ENCODE assay signal across 8 mouse cellular contexts in the genomic region with DNA sequence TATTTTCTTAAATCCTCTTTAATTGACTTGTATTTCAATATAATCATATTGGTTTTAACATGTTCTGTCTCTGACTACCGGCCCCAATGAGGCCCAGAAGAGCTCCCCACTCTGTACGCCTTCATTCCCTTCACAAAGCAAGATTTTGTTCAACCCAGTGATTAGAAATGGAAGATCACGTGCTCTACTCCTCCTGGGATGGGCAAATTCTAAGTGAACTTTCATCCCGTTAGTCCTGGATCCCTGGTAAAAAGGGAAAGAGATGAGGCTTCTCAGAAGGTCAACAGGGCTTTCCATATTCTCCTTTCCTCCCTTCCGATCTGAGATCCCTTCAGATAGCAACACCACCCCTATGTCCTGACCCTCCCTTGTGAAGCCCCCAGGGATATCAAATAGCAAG. TPM values are rescaled to one million over a fixed set of nuclear protein-coding genes. Genes with fewer than 3 reads are reported as not detected.
DNase-seq lines count a peak whose midpoint lies in the region; ATAC-seq lines count a peak whose summit lies in the region.

No protein-coding gene starts in this region.

- 16% methylated on average over 5 of the region's 5 CpGs for WGBS in midbrain, embryonic 10.5 days
- WGBS in midbrain, embryonic 14.5 days: 16% methylated on average over 5 of the region's 5 CpGs
- 36% methylated on average over 5 of the region's 5 CpGs for WGBS in limb, embryonic 11.5 days
- 33% methylated on average over 5 of the region's 5 CpGs for WGBS in stomach, embryonic 15.5 days

- peak; percentile 32 for DNase-seq in embryo, embryonic 11 days
- DNase-seq in embryo, embryonic 9.5 days (ENCODE audit: extremely low spot score): no peak
- DNase-seq in midbrain, embryonic 10.5 days (ENCODE audit: low spot score): no peak
- DNase-seq in midbrain, embryonic 14.5 days: no peak
- DNase-seq in limb, embryonic 11.5 days (ENCODE audit: low spot score): no peak
- no peak for DNase-seq in urinary bladder, postnatal 25 days (ENCODE audit: low spot score)
- DNase-seq in urinary bladder, postnatal 10 days (ENCODE audit: low spot score): no peak

- no peak overlapping the region for H3K9ac ChIP-seq in midbrain, embryonic 14.5 days (replicated peaks; ENCODE audit: low read length)
- H3K9ac ChIP-seq in limb, embryonic 11.5 days (ENCODE audit: low read length): peak overlapping the region; percentile 27; the same call in 1 of the 2 replicates
- H3K9ac ChIP-seq in stomach, embryonic 15.5 days: no peak overlapping the region

- H3K4me1 ChIP-seq in midbrain, embryonic 10.5 days: peaks cover 43% of the 10 kb centered on the region
- H3K4me1 ChIP-seq in midbrain, embryonic 14.5 days (ENCODE audit: control insufficient read depth, insufficient read depth, low read length): no peaks in the 10 kb centered on the region
- peaks cover 20% of the 10 kb centered on the region for H3K4me1 ChIP-seq in limb, embryonic 11.5 days (ENCODE audit: control insufficient read depth, insufficient read depth, low read length)
- H3K4me1 ChIP-seq in stomach, embryonic 15.5 days: peaks cover 32% of the 10 kb centered on the region

- no peaks in the 10 kb centered on the region for H3K9me3 ChIP-seq in midbrain, embryonic 10.5 days (replicated peaks)
- no peaks in the 10 kb centered on the region for H3K9me3 ChIP-seq in midbrain, embryonic 14.5 days (ENCODE audit: control insufficient read depth, low read length)
- H3K9me3 ChIP-seq in limb, embryonic 11.5 days (ENCODE audit: control insufficient read depth, low read length): no peaks in the 10 kb centered on the region
- no peaks in the 10 kb centered on the region for H3K9me3 ChIP-seq in stomach, embryonic 15.5 days

- H3K27ac ChIP-seq in midbrain, embryonic 10.5 days (replicated peaks): peak overlapping the region; percentile 79
- no peak overlapping the region for H3K27ac ChIP-seq in midbrain, embryonic 14.5 days (replicated peaks; ENCODE audit: low read depth, low read length)
- peak overlapping the region; percentile 58 for H3K27ac ChIP-seq in limb, embryonic 11.5 days (replicated peaks; ENCODE audit: low read depth, low read length)
- H3K27ac ChIP-seq in stomach, embryonic 15.5 days: peak overlapping the region; percentile 88

- H3K27me3 ChIP-seq in midbrain, embryonic 10.5 days (ENCODE audit: low read depth, poor library complexity, severe bottlenecking): peaks cover 10% of the 10 kb centered on the region; the same call in 1 of the 2 replicates
- no peaks in the 10 kb centered on the region for H3K27me3 ChIP-seq in midbrain, embryonic 14.5 days (ENCODE audit: control insufficient read depth, insufficient read depth, low read length)
- H3K27me3 ChIP-seq in limb, embryonic 11.5 days (ENCODE audit: control insufficient read depth, insufficient read depth, low read length): no peaks in the 10 kb centered on the region
- no peaks in the 10 kb centered on the region for H3K27me3 ChIP-seq in stomach, embryonic 15.5 days (replicated peaks)

- ATAC-seq in midbrain, embryonic 14.5 days (ENCODE audit: low FRiP score, low TSS enrichment): no peak
- ATAC-seq in limb, embryonic 11.5 days (ENCODE audit: insufficient number of reproducible peaks, low FRiP score, low TSS enrichment, low read depth): no peak
- no peak for ATAC-seq in stomach, embryonic 15.5 days (ENCODE audit: insufficient read depth, low FRiP score, low read depth)

- H3K36me3 ChIP-seq in midbrain, embryonic 10.5 days: no peaks in the 10 kb centered on the region
- H3K36me3 ChIP-seq in midbrain, embryonic 14.5 days (ENCODE audit: control insufficient read depth, insufficient read depth, low read length): no peaks in the 10 kb centered on the region
- no peaks in the 10 kb centered on the region for H3K36me3 ChIP-seq in limb, embryonic 11.5 days (ENCODE audit: control insufficient read depth, insufficient read depth, low read length)
- no peaks in the 10 kb centered on the region for H3K36me3 ChIP-seq in stomach, embryonic 15.5 days

- no peak overlapping the region for H3K4me2 ChIP-seq in midbrain, embryonic 14.5 days (ENCODE audit: low read length)
- no peak overlapping the region for H3K4me2 ChIP-seq in limb, embryonic 11.5 days (ENCODE audit: low read depth, severe bottlenecking)
- H3K4me2 ChIP-seq in stomach, embryonic 15.5 days: peak overlapping the region; percentile 40

- peak overlapping the region; percentile 26; the same call in 1 of the 2 replicates for H3K4me3 ChIP-seq in midbrain, embryonic 10.5 days
- H3K4me3 ChIP-seq in midbrain, embryonic 14.5 days (replicated peaks; ENCODE audit: low read depth, low read length): no peak overlapping the region
- H3K4me3 ChIP-seq in limb, embryonic 11.5 days (ENCODE audit: low read depth, low read length): no peak overlapping the region
- H3K4me3 ChIP-seq in stomach, embryonic 15.5 days (replicated peaks): no peak overlapping the region

RNA-seq across cellular contexts. Expression of a gene that starts 4.3 kb away (rescaled TPM):
- 11.1 and 11.2 TPM in 2 replicates for polyA plus RNA-seq in midbrain, embryonic 10.5 days (2016; fragmentation: Nextera tagmentation; extraction: Ambion mirVana)
- 25.1 and 25.6 TPM in 2 replicates for polyA plus RNA-seq in midbrain, embryonic 14.5 days (2014; fragmentation: Nextera tagmentation; extraction: Ambion mirVana)
- 12.7 and 13.4 TPM in 2 replicates for polyA plus RNA-seq in limb, embryonic 11.5 days (2014; fragmentation: Nextera tagmentation; extraction: Ambion mirVana)
- polyA plus RNA-seq in stomach, embryonic 15.5 days (2015; fragmentation: Nextera tagmentation; extraction: Ambion mirVana): 14.9 and 16.7 TPM in 2 replicates

RNA-seq across cellular contexts. Expression of a gene that starts 15.3 kb away (rescaled TPM):
- 64.7 and 71.5 TPM in 2 replicates for polyA plus RNA-seq in midbrain, embryonic 10.5 days (2016; fragmentation: Nextera tagmentation; extraction: Ambion mirVana)
- polyA plus RNA-seq in midbrain, embryonic 14.5 days (2014; fragmentation: Nextera tagmentation; extraction: Ambion mirVana): 59.7 and 84.0 TPM in 2 replicates
- polyA plus RNA-seq in limb, embryonic 11.5 days (2014; fragmentation: Nextera tagmentation; extraction: Ambion mirVana): 60.4 and 67.2 TPM in 2 replicates
- 111 TPM in 2 replicates for polyA plus RNA-seq in stomach, embryonic 15.5 days (2015; fragmentation: Nextera tagmentation; extraction: Ambion mirVana)

RNA-seq across cellular contexts. Expression of a gene that starts 23.0 kb away (rescaled TPM):
- polyA plus RNA-seq in midbrain, embryonic 10.5 days (2016; fragmentation: Nextera tagmentation; extraction: Ambion mirVana): 137 and 143 TPM in 2 replicates
- 111 and 134 TPM in 2 replicates for polyA plus RNA-seq in midbrain, embryonic 14.5 days (2014; fragmentation: Nextera tagmentation; extraction: Ambion mirVana)
- polyA plus RNA-seq in limb, embryonic 11.5 days (2014; fragmentation: Nextera tagmentation; extraction: Ambion mirVana): 111 and 120 TPM in 2 replicates
- 131 and 138 TPM in 2 replicates for polyA plus RNA-seq in stomach, embryonic 15.5 days (2015; fragmentation: Nextera tagmentation; extraction: Ambion mirVana)

RNA-seq across cellular contexts. Expression of a gene that starts 29.8 kb away (rescaled TPM):
- 5.4 and 8.0 TPM in 2 replicates for polyA plus RNA-seq in midbrain, embryonic 10.5 days (2016; fragmentation: Nextera tagmentation; extraction: Ambion mirVana)
- 4.3 and 5.3 TPM in 2 replicates for polyA plus RNA-seq in midbrain, embryonic 14.5 days (2014; fragmentation: Nextera tagmentation; extraction: Ambion mirVana)
- polyA plus RNA-seq in limb, embryonic 11.5 days (2014; fragmentation: Nextera tagmentation; extraction: Ambion mirVana): 7.0 and 8.1 TPM in 2 replicates
- polyA plus RNA-seq in stomach, embryonic 15.5 days (2015; fragmentation: Nextera tagmentation; extraction: Ambion mirVana): 17.9 and 19.8 TPM in 2 replicates

RNA-seq across cellular contexts. Expression of a gene that starts 48.3 kb away (rescaled TPM):
- 1.6 and 1.8 TPM in 2 replicates for polyA plus RNA-seq in midbrain, embryonic 10.5 days (2016; fragmentation: Nextera tagmentation; extraction: Ambion mirVana)
- 0.38 and 0.55 TPM in 2 replicates for polyA plus RNA-seq in midbrain, embryonic 14.5 days (2014; fragmentation: Nextera tagmentation; extraction: Ambion mirVana)
- 1.3 and 1.8 TPM in 2 replicates for polyA plus RNA-seq in limb, embryonic 11.5 days (2014; fragmentation: Nextera tagmentation; extraction: Ambion mirVana)
- 0.85 and 1.1 TPM in 2 replicates for polyA plus RNA-seq in stomach, embryonic 15.5 days (2015; fragmentation: Nextera tagmentation; extraction: Ambion mirVana)
